Mouse (Mus musculus) CD4-positive, CD25-positive, alpha-beta regulatory T cell (primary cell): ENCODE measurements around the gene Clic4. TPM values are rescaled to one million over a fixed set of nuclear protein-coding genes. Genes with fewer than 3 reads are reported as not detected.

ENCODE experiments used
- polyA plus RNA-seq: library from polyadenylated mRNA; unstranded; fragments of 100-300 nt; shearing (Covaris generic); gene quantifications from one replicate; pipeline ENCODE4 v1.2.1, GENCODE M21; 2017

Gene Clic4
- polyA plus RNA-seq, result 22.2 TPM

GRCm38 (mm10) chr4:135272640-135273306, at the start of gene Clic4:
Clic4 (minus strand) TSS chr4:135272814.

Other genes starting within 250 kb of the Clic4 start
- 19.0 TPM for gene Runx3, start 152.2 kb downstream of the Clic4 start, polyA plus RNA-seq
- gene Srrm1, start 80.5 kb upstream of the Clic4 start, polyA plus RNA-seq, result 188 TPM
- 48.1 TPM for gene Ncmap, start 125.4 kb upstream of the Clic4 start, polyA plus RNA-seq
- gene Rcan3, start 161.0 kb upstream of the Clic4 start, polyA plus RNA-seq, result 58.2 TPM
- gene Stpg1, start 222.0 kb upstream of the Clic4 start, polyA plus RNA-seq, result 0.25 TPM
- 14.8 TPM for gene Nipal3, start 222.2 kb upstream of the Clic4 start, polyA plus RNA-seq